Mouse (Mus musculus): ENCODE data around the gene Stk38. TPM values are rescaled to one million over a fixed set of nuclear protein-coding genes. Genes with fewer than 3 reads are reported as not detected.

The Stk38 gene
- polyA plus RNA-seq (2015; fragmentation: Nextera tagmentation; extraction: Ambion mirVana), result 81.2 and 82.1 TPM in 2 replicates

GRCm38 (mm10) chr17:29007641-29008325 is at the start of gene Stk38:
TSS of gene Stk38 (minus strand) at chr17:29007995.
- H3K27me3 ChIP-seq (replicated peaks), result no peaks in the 10 kb centered on the region
- no peaks in the 10 kb centered on the region for H3K36me3 ChIP-seq
- under 1% methylated on average over 64 of the region's 65 CpGs for WGBS
- H3K4me2 ChIP-seq, result peak within 1 kb of the TSS; percentile 71
- peak within 1 kb of the TSS; percentile 93 for H3K9ac ChIP-seq (replicated peaks)
- peaks cover 30% of the 10 kb centered on the region for H3K4me1 ChIP-seq
- H3K27ac ChIP-seq (replicated peaks), result peak within 1 kb of the TSS; percentile 94
- peak within 1 kb of the TSS; percentile 96 for H3K4me3 ChIP-seq (replicated peaks)
- ATAC-seq (ENCODE audit: low FRiP score), result peak; percentile 94
- no peaks in the 10 kb centered on the region for H3K9me3 ChIP-seq (replicated peaks)

- 0 out of 2 replicates have a peak overlapping the region, but pooled peaks have one; percentile 37 for H3K27ac ChIP-seq (replicated peaks)
- WGBS, result 78% methylated on average over 11 of the region's 11 CpGs
- no peak overlapping the region for H3K4me2 ChIP-seq
- H3K4me3 ChIP-seq (replicated peaks), result no peak overlapping the region
- no peaks in the 10 kb centered on the region for H3K36me3 ChIP-seq
- H3K9ac ChIP-seq (replicated peaks), result no peak overlapping the region
- no peak for ATAC-seq (ENCODE audit: low FRiP score)
- peaks cover 37% of the 10 kb centered on the region for H3K4me1 ChIP-seq
- H3K27me3 ChIP-seq (replicated peaks), result no peaks in the 10 kb centered on the region
- no peaks in the 10 kb centered on the region for H3K9me3 ChIP-seq (replicated peaks)
These were observed 49.6 kb upstream of the Stk38 start for GRCm38 (mm10) chr17:29057361-29057890.

GRCm38 (mm10) chr17:29056699-29057151 is 48.9 kb upstream of the Stk38 start:
- Histone ChIP-seq H3K36me3 (no peaks in the 10 kb centered on the region), H3K27me3 (replicated peaks) (no peaks in the 10 kb centered on the region), H3K9me3 (replicated peaks) (no peaks in the 10 kb centered on the region), H3K4me1 (peaks cover 33% of the 10 kb centered on the region), H3K4me3 (replicated peaks) (no peak overlapping the region), H3K9ac (replicated peaks) (no peak overlapping the region), H3K27ac (replicated peaks) (no peak overlapping the region), H3K4me2 (0 out of 2 replicates have a peak overlapping the region, but pooled peaks have one; percentile 7)
- ATAC-seq (ENCODE audit: low FRiP score), result no peak
- WGBS, result 5% methylated on average over 8 of the region's 8 CpGs

- no peaks in the 10 kb centered on the region for H3K36me3 ChIP-seq
- no peak overlapping the region for H3K4me3 ChIP-seq (replicated peaks)
- H3K9ac ChIP-seq (replicated peaks), result no peak overlapping the region
- H3K4me1 ChIP-seq, result peaks cover 35% of the 10 kb centered on the region
- 0 out of 2 replicates have a peak overlapping the region, but pooled peaks have one; percentile 7 for H3K4me2 ChIP-seq
- H3K27me3 ChIP-seq (replicated peaks), result no peaks in the 10 kb centered on the region
- no peaks in the 10 kb centered on the region for H3K9me3 ChIP-seq (replicated peaks)
- no peak overlapping the region for H3K27ac ChIP-seq (replicated peaks)
- WGBS, result 16% methylated on average over 7 of the region's 7 CpGs
- ATAC-seq (ENCODE audit: low FRiP score), result no peak
These were observed 48.4 kb upstream of the Stk38 start for GRCm38 (mm10) chr17:29056207-29056606.

- no peak overlapping the region for H3K4me3 ChIP-seq (replicated peaks)
- H3K4me1 ChIP-seq, result peaks cover 41% of the 10 kb centered on the region
- H3K9me3 ChIP-seq (replicated peaks), result no peaks in the 10 kb centered on the region
- ATAC-seq (ENCODE audit: low FRiP score), result no peak
- H3K36me3 ChIP-seq, result no peaks in the 10 kb centered on the region
- H3K4me2 ChIP-seq, result no peak overlapping the region
- H3K9ac ChIP-seq (replicated peaks), result no peak overlapping the region
- no peaks in the 10 kb centered on the region for H3K27me3 ChIP-seq (replicated peaks)
- WGBS, result 53% methylated on average over 5 of the region's 5 CpGs
- H3K27ac ChIP-seq (replicated peaks), result no peak overlapping the region
These were observed 47.8 kb upstream of the Stk38 start for GRCm38 (mm10) chr17:29055586-29055985.

GRCm38 (mm10) chr17:29054429-29054828 is 46.6 kb upstream of the Stk38 start:
- Histone ChIP-seq H3K27ac (replicated peaks) (no peak overlapping the region), H3K9me3 (replicated peaks) (no peaks in the 10 kb centered on the region), H3K4me2 (no peak overlapping the region), H3K27me3 (replicated peaks) (no peaks in the 10 kb centered on the region), H3K9ac (replicated peaks) (no peak overlapping the region), H3K4me1 (peaks cover 51% of the 10 kb centered on the region), H3K36me3 (no peaks in the 10 kb centered on the region), H3K4me3 (replicated peaks) (no peak overlapping the region)
- ATAC-seq (ENCODE audit: low FRiP score), result no peak
- WGBS, result 83% methylated on average over 6 of the region's 6 CpGs

- H3K4me1 ChIP-seq, result peaks cover 50% of the 10 kb centered on the region
- H3K9me3 ChIP-seq (replicated peaks), result no peaks in the 10 kb centered on the region
- no peak overlapping the region for H3K27ac ChIP-seq (replicated peaks)
- ATAC-seq (ENCODE audit: low FRiP score), result no peak
- no peaks in the 10 kb centered on the region for H3K36me3 ChIP-seq
- no peaks in the 10 kb centered on the region for H3K27me3 ChIP-seq (replicated peaks)
- H3K4me2 ChIP-seq, result no peak overlapping the region
- H3K9ac ChIP-seq (replicated peaks), result no peak overlapping the region
- no peak overlapping the region for H3K4me3 ChIP-seq (replicated peaks)
- 69% methylated on average over 7 of the region's 7 CpGs for WGBS
These were observed 46.0 kb upstream of the Stk38 start for GRCm38 (mm10) chr17:29053841-29054240.

- ATAC-seq (ENCODE audit: low FRiP score), result no peak
- H3K27ac ChIP-seq (replicated peaks), result no peak overlapping the region
- H3K4me2 ChIP-seq, result no peak overlapping the region
- H3K27me3 ChIP-seq (replicated peaks), result no peaks in the 10 kb centered on the region
- peaks cover 44% of the 10 kb centered on the region for H3K4me1 ChIP-seq
- no peak overlapping the region for H3K9ac ChIP-seq (replicated peaks)
- H3K4me3 ChIP-seq (replicated peaks), result no peak overlapping the region
- WGBS, result 83% methylated on average over 6 of the region's 6 CpGs
- H3K36me3 ChIP-seq, result peaks cover 1% of the 10 kb centered on the region; the same call in 1 of the 2 replicates
- H3K9me3 ChIP-seq (replicated peaks), result no peaks in the 10 kb centered on the region
These were observed 45.3 kb upstream of the Stk38 start for GRCm38 (mm10) chr17:29053067-29053466.

- 41% methylated on average over 14 of the region's 14 CpGs for WGBS
- Histone ChIP-seq H3K4me1 (peaks cover 29% of the 10 kb centered on the region), H3K4me3 (replicated peaks) (no peak overlapping the region), H3K27ac (replicated peaks) (peak overlapping the region; percentile 37; the same call in 1 of the 2 replicates), H3K9me3 (replicated peaks) (no peaks in the 10 kb centered on the region), H3K27me3 (replicated peaks) (no peaks in the 10 kb centered on the region), H3K4me2 (peak overlapping the region; percentile 27; the same call in 1 of the 2 replicates), H3K36me3 (peaks cover 17% of the 10 kb centered on the region), H3K9ac (replicated peaks) (no peak overlapping the region)
- ATAC-seq (ENCODE audit: low FRiP score), result no peak
These were observed 43.0 kb upstream of the Stk38 start for GRCm38 (mm10) chr17:29050791-29051190.

- no peak for ATAC-seq (ENCODE audit: low FRiP score)
- Histone ChIP-seq H3K4me2 (no peak overlapping the region), H3K27me3 (replicated peaks) (no peaks in the 10 kb centered on the region), H3K36me3 (peaks cover 26% of the 10 kb centered on the region), H3K27ac (replicated peaks) (0 out of 2 replicates have a peak overlapping the region, but pooled peaks have one; percentile 37), H3K4me3 (replicated peaks) (no peak overlapping the region), H3K9me3 (replicated peaks) (no peaks in the 10 kb centered on the region), H3K9ac (replicated peaks) (no peak overlapping the region), H3K4me1 (peaks cover 29% of the 10 kb centered on the region)
- 90% methylated on average over 7 of the region's 7 CpGs for WGBS
These were observed 42.1 kb upstream of the Stk38 start for GRCm38 (mm10) chr17:29049923-29050322.

- no peak overlapping the region for H3K4me2 ChIP-seq
- H3K9ac ChIP-seq (replicated peaks), result no peak overlapping the region
- peaks cover 30% of the 10 kb centered on the region for H3K36me3 ChIP-seq
- H3K9me3 ChIP-seq (replicated peaks), result no peaks in the 10 kb centered on the region
- ATAC-seq (ENCODE audit: low FRiP score), result no peak
- 77% methylated on average over 5 of the region's 5 CpGs for WGBS
- no peaks in the 10 kb centered on the region for H3K27me3 ChIP-seq (replicated peaks)
- no peak overlapping the region for H3K27ac ChIP-seq (replicated peaks)
- H3K4me3 ChIP-seq (replicated peaks), result no peak overlapping the region
- peaks cover 29% of the 10 kb centered on the region for H3K4me1 ChIP-seq
These were observed 41.7 kb upstream of the Stk38 start for GRCm38 (mm10) chr17:29049508-29049889.
